Mouse (Mus musculus) kidney, adult 11 months (tissue): ENCODE results near the gene Zswim5.
A peak's percentile ranks its signal among the peaks of the same experiment; 100 is the strongest.

ENCODE experiments used
- DNase-seq: peaks from one replicate; pipeline ENCODE4 v3.0.0; 2022

Gene Zswim5

GRCm38 (mm10) chr4:116913318-116913717, 36.1 kb downstream of the Zswim5 start:
- no peak for DNase-seq

- DNase-seq = no peak
Measured at GRCm38 (mm10) chr4:116928006-116928651, 51.0 kb downstream of the Zswim5 start.

- DNase-seq = no peak
Measured at GRCm38 (mm10) chr4:116939585-116939984, 62.4 kb downstream of the Zswim5 start.

GRCm38 (mm10) chr4:116942695-116943094, 65.5 kb downstream of the Zswim5 start:
- DNase-seq = no peak

- no peak for DNase-seq
Measured at GRCm38 (mm10) chr4:116944055-116944454, 66.9 kb downstream of the Zswim5 start.

GRCm38 (mm10) chr4:116951642-116952041, 74.5 kb downstream of the Zswim5 start:
- DNase-seq = no peak

- no peak for DNase-seq
Measured at GRCm38 (mm10) chr4:116954951-116955350, 77.8 kb downstream of the Zswim5 start.

GRCm38 (mm10) chr4:116976503-116976902, 99.3 kb downstream of the Zswim5 start:
- DNase-seq = no peak

GRCm38 (mm10) chr4:116985681-116986080, 108.5 kb downstream of the Zswim5 start:
- no peak for DNase-seq

- DNase-seq = peak; percentile 84
Measured at GRCm38 (mm10) chr4:116986400-116987121, 109.4 kb downstream of the Zswim5 start.

- no peak for DNase-seq
Measured at GRCm38 (mm10) chr4:116987122-116987456, 109.9 kb downstream of the Zswim5 start.

- no peak for DNase-seq
Measured at GRCm38 (mm10) chr4:116989731-116990130, 112.6 kb downstream of the Zswim5 start.

- DNase-seq = peak; percentile 80
Measured at GRCm38 (mm10) chr4:116991366-116991765, 114.2 kb downstream of the Zswim5 start.

GRCm38 (mm10) chr4:116993672-116994621, 116.8 kb downstream of the Zswim5 start, which contains the start of gene Urod:
Urod (minus strand) TSS chr4:116994413.
- peak; percentile 97 for DNase-seq

GRCm38 (mm10) chr4:116995131-116995797, 118.1 kb downstream of the Zswim5 start, which contains the start of gene Hectd3:
Hectd3 (plus strand) TSS chr4:116995317.
- DNase-seq = peak; percentile 58

GRCm38 (mm10) chr4:116995798-116996135, 118.6 kb downstream of the Zswim5 start:
- DNase-seq = peak; percentile 88

GRCm38 (mm10) chr4:116999513-117000154, 122.5 kb downstream of the Zswim5 start:
- DNase-seq = no peak

- DNase-seq = no peak
Measured at GRCm38 (mm10) chr4:117001957-117002356, 124.8 kb downstream of the Zswim5 start.

- DNase-seq = peak; percentile 91
Measured at GRCm38 (mm10) chr4:117002543-117003521, 125.7 kb downstream of the Zswim5 start.

- DNase-seq = no peak
Measured at GRCm38 (mm10) chr4:117004649-117005048, 127.5 kb downstream of the Zswim5 start.
